11 mouse cellular contexts compared by ENCODE assay signal in genomic region chr2:31006434-31006833, GRCm38 (mm10). TPM values are rescaled to one million over a fixed set of nuclear protein-coding genes. Genes with fewer than 3 reads are reported as not detected.
DNase-seq lines count a peak whose midpoint lies in the region; ATAC-seq lines count a peak whose summit lies in the region.
"Had no signal": no experiment of that assay in that cellular context is flagged by ENCODE, and none has a peak within 500 bp of the region (broad histone marks: within the 10 kb centered on the region; RNA-seq: fewer than 3 reads in every experiment).

No protein-coding gene starts in this region.

- ATAC-seq in erythroblast, adult 5-6 weeks (replicated peaks; ENCODE audit: low FRiP score, poor library complexity, severe bottlenecking): peak; percentile 83
- 0 out of 2 replicates have a peak, but pooled peaks have one; percentile 11 for ATAC-seq in stomach, embryonic 16.5 days (ENCODE audit: insufficient read depth, low FRiP score)
- ATAC-seq: forebrain, postnatal 0 days; lung, postnatal 0 days had no signal

- peak overlapping the region; percentile 14 for H3K9ac ChIP-seq in stomach, embryonic 16.5 days (ENCODE audit: low read length)
- H3K9ac ChIP-seq: forebrain, postnatal 0 days had no signal

- no peaks in the 10 kb centered on the region for H3K9me3 ChIP-seq in stomach, embryonic 16.5 days (replicated peaks; ENCODE audit: control insufficient read depth, low read length)

- H3K4me1 ChIP-seq in stomach, embryonic 16.5 days (ENCODE audit: control insufficient read depth, insufficient read depth, low read length): peaks cover 7% of the 10 kb centered on the region; the same call in 1 of the 2 replicates

- H3K4me2 ChIP-seq in stomach, embryonic 16.5 days (ENCODE audit: low read depth, low read length): no peak overlapping the region

- H3K27ac ChIP-seq in stomach, embryonic 16.5 days (ENCODE audit: low read length): peak overlapping the region; percentile 35; the same call in 1 of the 2 replicates

- no peaks in the 10 kb centered on the region for H3K27me3 ChIP-seq in stomach, embryonic 16.5 days (ENCODE audit: control insufficient read depth, insufficient read depth, low read length)

- peaks cover 6% of the 10 kb centered on the region; the same call in 1 of the 2 replicates for H3K36me3 ChIP-seq in stomach, embryonic 16.5 days (ENCODE audit: control insufficient read depth, insufficient read depth, low read length)

- H3K4me3 ChIP-seq in stomach, embryonic 16.5 days (replicated peaks; ENCODE audit: low read length): no peak overlapping the region

- DNase-seq in spleen, adult 12 weeks (ENCODE audit: low spot score): peak; percentile 41
- DNase-seq in spleen, adult 18-20 months: no peak
- peak; percentile 74 for DNase-seq in heart, postnatal 4 days
- no peak for DNase-seq in adipocyte (ENCODE audit: low spot score)
- no peak for DNase-seq in cerebellum, postnatal 10 days
- no peak for DNase-seq in lung, adult 18-20 months
- DNase-seq: forebrain, postnatal 0 days; kidney, adult 2 months had no signal

- 65% methylated on average over 5 of the region's 5 CpGs for WGBS in stomach, embryonic 16.5 days

RNA-seq across cellular contexts. Expression of gene Usp20, which starts 24.4 kb away (rescaled TPM):
- 0.19 and 0.42 TPM in 2 replicates for total RNA-seq in erythroblast, adult 5-6 weeks (2015; ENCODE audit: low replicate concordance)
- total RNA-seq in erythroblast, adult 5-6 weeks (2017; ENCODE audit: low replicate concordance): 0.60 and 0.84 TPM in 2 replicates
- 10 to 100 TPM; 58.5 to 69.1 TPM for total RNA-seq in heart, postnatal 4 days (2021)
- polyA plus RNA-seq in stomach, embryonic 16.5 days (2015; fragmentation: Nextera tagmentation; extraction: Ambion mirVana): 22.0 and 23.8 TPM in 2 replicates

RNA-seq across cellular contexts. Expression of gene BC005624, which starts 24.4 kb away (rescaled TPM):
- 13.6 and 14.2 TPM in 2 replicates for total RNA-seq in erythroblast, adult 5-6 weeks (2015; ENCODE audit: low replicate concordance)
- total RNA-seq in erythroblast, adult 5-6 weeks (2017; ENCODE audit: low replicate concordance): 14.8 and 30.1 TPM in 2 replicates
- 10 to 100 TPM; 18.1 TPM for total RNA-seq in heart, postnatal 4 days (2021)
- polyA plus RNA-seq in stomach, embryonic 16.5 days (2015; fragmentation: Nextera tagmentation; extraction: Ambion mirVana): 54.6 and 56.2 TPM in 2 replicates

RNA-seq across cellular contexts. Expression of gene Tor1a, which starts 38.7 kb away (rescaled TPM):
- 13.6 and 14.4 TPM in 2 replicates for total RNA-seq in erythroblast, adult 5-6 weeks (2015; ENCODE audit: low replicate concordance)
- 15.8 and 45.9 TPM in 2 replicates for total RNA-seq in erythroblast, adult 5-6 weeks (2017; ENCODE audit: low replicate concordance)
- 10 to 100 TPM; 20.5 to 20.6 TPM for total RNA-seq in heart, postnatal 4 days (2021)
- polyA plus RNA-seq in stomach, embryonic 16.5 days (2015; fragmentation: Nextera tagmentation; extraction: Ambion mirVana): 70.0 and 75.1 TPM in 2 replicates

RNA-seq across cellular contexts. Expression of gene Tor1b, which starts 53.7 kb away (rescaled TPM):
- 6.5 and 7.1 TPM in 2 replicates for total RNA-seq in erythroblast, adult 5-6 weeks (2015; ENCODE audit: low replicate concordance)
- 10.8 and 12.7 TPM in 2 replicates for total RNA-seq in erythroblast, adult 5-6 weeks (2017; ENCODE audit: low replicate concordance)
- total RNA-seq in heart, postnatal 4 days (2021): 10 to 100 TPM; 35.3 to 35.7 TPM
- polyA plus RNA-seq in stomach, embryonic 16.5 days (2015; fragmentation: Nextera tagmentation; extraction: Ambion mirVana): 33.6 and 34.8 TPM in 2 replicates

Comparison
In these comparisons a context has a peak if more than half of its experiments do, and no peak if none do; other contexts are left out.
1. DNase-seq: peak in spleen, adult 12 weeks (single experiment) and heart, postnatal 4 days (single experiment); none in spleen, adult 18-20 months (0 of 2), adipocyte (single experiment), cerebellum, postnatal 10 days (0 of 2) and lung, adult 18-20 months (0 of 2).
2. RNA of gene Usp20, which starts 24.4 kb away (total RNA-seq): 58.5 to 69.1 TPM in heart, postnatal 4 days; 0.19 to 0.84 TPM in erythroblast, adult 5-6 weeks; every median in the first group is over 10 times any median in the second.